Mouse (Mus musculus) MEL (cell line): ENCODE results near the gene Hsp90ab1. TPM values are rescaled to one million over a fixed set of nuclear protein-coding genes. Genes with fewer than 3 reads are reported as not detected.

Experiments used
- DNase-seq: peaks from one replicate; pipeline ENCODE4 v3.0.0; 2011; ENCODE audit warnings: low read depth, low spot score
- H3K27ac ChIP-seq: 2 replicates; pipeline ENCODE4 v1.5.1; 2012; ENCODE audit warnings: low read depth, mild to moderate bottlenecking, control low read depth, low read length, moderate library complexity; ENCODE audit not compliant: control insufficient read depth
- H3K27me3 ChIP-seq, 2 experiments: fragments of 150-350 bp in 1 of 2; sonication (generic) in 1 of 2; 2 replicates each; pipeline ENCODE4 v1.6.1; 2012; ENCODE audit warnings: low read length in 2 of 2, mild to moderate bottlenecking in 2 of 2, improper control_type of control experiment in 1 of 2, moderate library complexity in 1 of 2; ENCODE audit not compliant: insufficient read depth in 2 of 2, control insufficient read depth in 1 of 2
- H3K36me3 ChIP-seq, 2 experiments: 2 replicates each; pipeline ENCODE4 v1.6.1; 2012 to 2014; ENCODE audit warnings: low read length in 2 of 2, improper control_type of control experiment in 1 of 2, inconsistent platforms in 1 of 2, mild to moderate bottlenecking in 1 of 2; ENCODE audit not compliant: insufficient read depth in 2 of 2, control insufficient read depth in 1 of 2
- H3K4me1 ChIP-seq, 2 experiments: fragments of 150-350 bp in 1 of 2; sonication (generic) in 1 of 2; 2 replicates each; pipeline ENCODE4 v1.6.1; 2012; ENCODE audit warnings: low read length in 2 of 2, improper control_type of control experiment in 1 of 2, mild to moderate bottlenecking in 1 of 2; ENCODE audit not compliant: insufficient read depth in 2 of 2, control insufficient read depth in 1 of 2
- H3K4me3 ChIP-seq, 2 experiments: fragments of 150-350 bp in 1 of 2; sonication (generic) in 1 of 2; 2 replicates each; pipeline ENCODE4 v1.5.1; 2012; ENCODE audit warnings: low read depth in 2 of 2, low read length in 2 of 2, mild to moderate bottlenecking in 2 of 2, moderate library complexity in 2 of 2, control low read depth in 1 of 2, improper control_type of control experiment in 1 of 2; ENCODE audit not compliant: control insufficient read depth in 1 of 2, insufficient read depth in 1 of 2
- H3K79me2 ChIP-seq: 2 replicates; pipeline ENCODE4 v1.6.1; 2012; ENCODE audit warnings: mild to moderate bottlenecking, low read length, moderate library complexity; ENCODE audit not compliant: control insufficient read depth, poor library complexity, insufficient read depth
- H3K9ac ChIP-seq: 2 replicates; pipeline ENCODE4 v1.6.1; 2012; ENCODE audit warnings: low read depth, mild to moderate bottlenecking, control low read depth, low read length, moderate library complexity; ENCODE audit not compliant: control insufficient read depth, poor library complexity, severe bottlenecking
- H3K9me3 ChIP-seq: fragments of 150-350 bp; sonication (generic); replicated peaks from 2 replicates; pipeline ENCODE4 v1.6.1; 2012; ENCODE audit warnings: mild to moderate bottlenecking, low read length, improper control_type of control experiment, moderate library complexity; ENCODE audit not compliant: insufficient read depth
- CTCF ChIP-seq, 3 experiments: IDR thresholded peaks in 2 of 3; conservative IDR thresholded peaks in 1 of 3; 2 replicates each; pipeline ENCODE4 v1.5.1; 2011 to 2012; ENCODE audit warnings: low read length in 3 of 3, low read depth in 2 of 3, mild to moderate bottlenecking in 2 of 3, improper control_type of control experiment in 1 of 3, inconsistent platforms in 1 of 3, mixed read lengths in 1 of 3, moderate library complexity in 1 of 3; ENCODE audit not compliant: control insufficient read depth in 1 of 3, insufficient read depth in 1 of 3, poor library complexity in 1 of 3, severe bottlenecking in 1 of 3
- HCFC1 ChIP-seq: IDR thresholded peaks from 2 replicates; pipeline ENCODE4 v1.6.1; 2012; ENCODE audit warnings: low read depth, mild to moderate bottlenecking, inconsistent platforms, low read length, improper control_type of control experiment, moderate library complexity
- JUND ChIP-seq: IDR thresholded peaks from 2 replicates; pipeline ENCODE4 v1.6.1; 2011; ENCODE audit warnings: low read depth, mild to moderate bottlenecking, improper control_type of control experiment, low read length
- KAT2A ChIP-seq: conservative IDR thresholded peaks from 2 replicates; pipeline ENCODE4 v1.6.1; 2012; ENCODE audit warnings: low read depth, low read length, improper control_type of control experiment, inconsistent platforms
- MAX ChIP-seq: IDR thresholded peaks from 2 replicates; pipeline ENCODE4 v1.6.1; 2011; ENCODE audit warnings: low read length, improper control_type of control experiment
- MAZ ChIP-seq: IDR thresholded peaks from 2 replicates; pipeline ENCODE4 v1.6.1; 2012; ENCODE audit warnings: low read depth, mild to moderate bottlenecking, inconsistent platforms, low read length, improper control_type of control experiment
- MEF2A ChIP-seq: IDR thresholded peaks from 2 replicates; pipeline ENCODE4 v1.6.1; 2014; ENCODE audit warnings: low read depth, mild to moderate bottlenecking, inconsistent platforms, low read length, improper control_type of control experiment; ENCODE audit not compliant: poor library complexity, insufficient replicate concordance, severe bottlenecking; ENCODE audit errors: extremely low read depth
- MYC ChIP-seq: IDR thresholded peaks from 2 replicates; pipeline ENCODE4 v1.6.1; 2011; ENCODE audit warnings: low read depth, mild to moderate bottlenecking, low read length, improper control_type of control experiment, moderate library complexity
- POLR2A ChIP-seq, 2 experiments: IDR thresholded peaks; 2 replicates each; pipeline ENCODE4 v1.6.1; 2011 to 2012; ENCODE audit warnings: low read length in 2 of 2, mild to moderate bottlenecking in 2 of 2, control low read depth in 1 of 2, improper control_type of control experiment in 1 of 2, low read depth in 1 of 2, moderate library complexity in 1 of 2; ENCODE audit not compliant: control insufficient read depth in 1 of 2, insufficient read depth in 1 of 2, poor library complexity in 1 of 2
- POLR2AphosphoS5 ChIP-seq: IDR thresholded peaks from 2 replicates; pipeline ENCODE4 v1.6.1; 2012; ENCODE audit warnings: low read depth, borderline replicate concordance, mild to moderate bottlenecking, inconsistent platforms, low read length, moderate library complexity, mixed read lengths
- RCOR1 ChIP-seq: IDR thresholded peaks from 2 replicates; pipeline ENCODE4 v1.6.1; 2012; ENCODE audit warnings: low read depth, mild to moderate bottlenecking, inconsistent platforms, low read length, improper control_type of control experiment
- SMC3 ChIP-seq: IDR thresholded peaks from 2 replicates; pipeline ENCODE4 v1.6.1; 2011; ENCODE audit warnings: low read depth, low read length, improper control_type of control experiment
- TAL1 ChIP-seq: IDR thresholded peaks from 2 replicates; pipeline ENCODE4 v1.6.1; 2012; ENCODE audit warnings: mild to moderate bottlenecking, inconsistent platforms, low read length, moderate library complexity, mixed read lengths
- UBTF ChIP-seq: IDR thresholded peaks from 2 replicates; pipeline ENCODE4 v1.6.1; 2012; ENCODE audit warnings: low read depth, mild to moderate bottlenecking, inconsistent platforms, low read length, improper control_type of control experiment, moderate library complexity, borderline replicate concordance; ENCODE audit not compliant: insufficient read depth
- USF2 ChIP-seq, 2 experiments: IDR thresholded peaks; 2 replicates each; pipeline ENCODE4 v1.6.1; 2011 to 2012; ENCODE audit warnings: improper control_type of control experiment in 2 of 2, low read length in 2 of 2, borderline replicate concordance in 1 of 2, inconsistent platforms in 1 of 2, low read depth in 1 of 2, mild to moderate bottlenecking in 1 of 2; ENCODE audit not compliant: insufficient read depth in 1 of 2
- ZNF384 ChIP-seq: IDR thresholded peaks from 2 replicates; pipeline ENCODE4 v1.6.1; 2012; ENCODE audit warnings: low read depth, mild to moderate bottlenecking, inconsistent platforms, low read length, improper control_type of control experiment
- polyA plus RNA-seq, 2 experiments: library from polyadenylated mRNA; stranded (reverse) in 1 of 2; unstranded in 1 of 2; fragments of >175 nt in 1 of 2; fragments of >200 nt in 1 of 2; gene quantifications; 2 replicates each; pipeline versions ENCODE4 v1.2.1 to v1.2.4; 2012; ENCODE audit warnings: low replicate concordance in 2 of 2, low read depth in 1 of 2; ENCODE audit not compliant: insufficient read length in 2 of 2, insufficient read depth in 1 of 2, missing spikeins in 1 of 2
- total RNA-seq: library from RNA; depleted of rRNA; stranded (reverse); fragments of 300-350 nt; gene quantifications from 2 replicates; pipeline ENCODE4 v1.2.3, GENCODE M21; 2012

Hsp90ab1 gene
- total and polyA plus RNA-seq, 3 experiments, result 1,032 to 27,726 (median 4,130) TPM

DNA sequence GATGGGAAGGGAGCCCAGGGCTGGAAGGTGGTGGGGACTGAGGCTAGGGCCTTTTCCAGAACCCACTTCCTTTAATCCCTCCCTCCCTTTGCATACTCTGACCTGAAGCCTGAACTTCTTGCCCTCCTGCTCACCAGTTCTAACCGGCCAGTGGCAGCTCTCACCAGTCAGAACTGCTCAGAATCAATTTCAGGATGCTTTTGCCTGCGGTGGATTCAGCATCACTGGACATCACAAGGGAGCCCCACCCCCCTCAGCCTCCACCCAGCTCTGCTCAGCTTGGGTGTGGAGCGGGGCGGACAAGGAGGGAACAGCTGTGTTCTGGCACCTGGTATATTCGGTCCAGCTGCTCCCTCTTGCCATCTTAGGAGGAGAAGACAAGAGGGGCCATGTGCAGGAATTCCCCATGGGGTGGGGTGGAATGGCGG, 28.8 kb upstream of the Hsp90ab1 start, which contains the start of gene Mymx:
TSS of gene Mymx (minus strand) at position 226 of the 428 bp plus-strand sequence.
- Histone ChIP-seq H3K9me3 (no peaks in the 10 kb centered on the region), H3K27me3 (no peaks in the 10 kb centered on the region), H3K9ac (no peak within 1 kb of the TSS), H3K4me1 (peaks cover 12 to 15% of the 10 kb centered on the region in 2 experiments), H3K79me2 (no peaks in the 10 kb centered on the region), H3K4me3 (no peak within 1 kb of the TSS), H3K36me3 (peaks cover 0 to 15% of the 10 kb centered on the region in 2 experiments; a peak in 2 of 4 replicates), H3K27ac (no peak within 1 kb of the TSS)
- DNase-seq, result no peak
- TF ChIP-seq USF2 (IDR thresholded peaks at IDR 0.05; ENCODE audit: borderline replicate concordance in 1 of 2, insufficient read depth in 1 of 2, low read depth in 1 of 2, low read length in 2 of 2), result no peak

DNA sequence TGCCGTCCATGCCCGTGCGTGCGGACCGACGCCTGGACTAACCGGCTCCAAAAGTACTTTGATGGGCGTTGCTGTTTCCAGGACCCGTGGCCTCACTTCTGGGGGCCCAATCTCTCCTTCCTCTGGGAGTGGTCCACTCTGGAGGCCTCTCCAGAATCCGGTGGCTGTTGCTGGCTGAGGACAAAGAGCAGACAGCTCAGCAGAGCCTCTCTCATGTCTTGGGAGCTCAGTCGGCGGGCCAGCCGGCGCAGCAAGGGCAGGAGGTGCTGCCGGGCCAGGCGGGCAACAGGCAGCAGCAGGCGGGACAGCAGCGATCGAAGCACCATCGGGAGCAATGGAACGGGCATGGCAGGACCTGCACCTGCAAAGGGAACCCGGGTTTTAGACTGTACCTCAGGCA, 28.3 kb upstream of the Hsp90ab1 start:
- H3K27me3 ChIP-seq, result no peaks in the 10 kb centered on the region
- H3K36me3 ChIP-seq, result peaks cover 0 to 21% of the 10 kb centered on the region in 2 experiments; a peak in 2 of 4 replicates
- H3K9me3 ChIP-seq, result no peaks in the 10 kb centered on the region
- TF ChIP-seq MYC (no peak), JUND (no peak), MAX (no peak), KAT2A (no peak), POLR2AphosphoS5 (no peak), POLR2A (IDR thresholded peaks at IDR 0.05; ENCODE audit: control insufficient read depth in 1 of 2, insufficient read depth in 1 of 2, low read depth in 1 of 2, low read length in 2 of 2, poor library complexity in 1 of 2) (no peak), TAL1 (no peak), HCFC1 (no peak), MAZ (no peak), UBTF (no peak), MEF2A (no peak), CTCF (IDR thresholded peaks at IDR 0.05 in 2 of 3, conservative IDR thresholded peaks at IDR 0.05 in 1 of 3; ENCODE audit: control insufficient read depth in 1 of 3, insufficient read depth in 1 of 3, low read depth in 2 of 3, low read length in 3 of 3, poor library complexity in 1 of 3, severe bottlenecking in 1 of 3) (no peak), ZNF384 (no peak), RCOR1 (no peak), SMC3 (no peak)
- TF ChIP-seq, all 39 proteins: peak for 0
- Histone ChIP-seq H3K9ac (no peak overlapping the region), H3K79me2 (no peaks in the 10 kb centered on the region), H3K27ac (no peak overlapping the region), H3K4me1 (peaks cover 17 to 20% of the 10 kb centered on the region in 2 experiments), H3K4me3 (no peak overlapping the region)
- DNase-seq, result no peak
